In the genomic region with DNA sequence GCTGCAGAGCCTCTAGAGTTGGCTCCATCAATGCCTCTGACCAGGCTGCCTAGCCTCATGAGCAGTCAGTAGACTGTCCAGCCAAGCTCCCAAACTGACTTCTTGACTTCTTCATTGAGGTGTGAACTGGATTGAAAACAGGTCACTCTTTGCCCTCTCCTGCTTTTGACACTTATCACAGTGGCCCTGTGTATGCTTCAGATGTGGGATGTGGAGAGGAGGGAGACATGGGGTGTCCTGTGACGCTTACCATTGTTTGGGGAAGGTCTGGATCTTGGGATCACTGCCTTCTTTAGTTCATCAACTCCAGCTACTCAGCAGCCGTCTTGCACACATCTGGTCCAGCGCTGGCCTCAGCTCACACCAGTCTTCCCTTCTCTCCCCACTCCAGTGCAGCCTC, we compare ENCODE assay signal across 28 mouse cellular contexts.
"Had no signal": no experiment of that assay in that cellular context is flagged by ENCODE, and none has a peak within 500 bp of the region (broad histone marks: within the 10 kb centered on the region; RNA-seq: fewer than 3 reads in every experiment).

No protein-coding gene starts in this region.

- H3K27ac ChIP-seq: limb, embryonic 10.5 days; limb, embryonic 12.5 days; limb, embryonic 13.5 days; limb, embryonic 15.5 days; liver, embryonic 12.5 days; liver, embryonic 13.5 days; liver, embryonic 14.5 days; liver, embryonic 15.5 days; lung, embryonic 15.5 days; macrophage; midbrain, embryonic 10.5 days; midbrain, embryonic 12.5 days; midbrain, embryonic 13.5 days; midbrain, embryonic 15.5 days; neural tube, embryonic 12.5 days had no signal

- DNase-seq: left cerebral cortex, postnatal 4 days; liver; liver, embryonic 13.5 days; liver, postnatal 0 days; lung, adult 18-20 months; lung, adult 2 months; lung, embryonic 14.5 days; lung, postnatal 10 days; lung, postnatal 14 days; lung, postnatal 36 days; lung, postnatal 4 days; midbrain, embryonic 14.5 days had no signal

- H3K4me1 ChIP-seq: limb, embryonic 12.5 days; limb, embryonic 13.5 days; lung, embryonic 15.5 days; neural tube, embryonic 12.5 days had no signal

- H3K27me3 ChIP-seq: limb, embryonic 12.5 days; limb, embryonic 13.5 days; limb, embryonic 15.5 days; liver, embryonic 12.5 days; liver, embryonic 13.5 days; liver, embryonic 15.5 days; lung, embryonic 15.5 days; megakaryocyte, embryonic 14.5 days; midbrain, embryonic 12.5 days; midbrain, embryonic 13.5 days; midbrain, embryonic 15.5 days; neural tube, embryonic 12.5 days had no signal

- H3K9me3 ChIP-seq: limb, embryonic 10.5 days; limb, embryonic 12.5 days; limb, embryonic 13.5 days; limb, embryonic 15.5 days; liver, embryonic 12.5 days; liver, embryonic 13.5 days; liver, embryonic 15.5 days; lung, embryonic 15.5 days; megakaryocyte, embryonic 14.5 days; midbrain, embryonic 10.5 days; midbrain, embryonic 12.5 days; midbrain, embryonic 13.5 days; midbrain, embryonic 15.5 days; neural tube, embryonic 12.5 days had no signal

- H3K4me3 ChIP-seq: limb, embryonic 10.5 days; limb, embryonic 12.5 days; limb, embryonic 13.5 days; limb, embryonic 15.5 days; liver, embryonic 12.5 days; liver, embryonic 13.5 days; liver, embryonic 15.5 days; lung, embryonic 15.5 days; megakaryocyte, embryonic 14.5 days; midbrain, embryonic 10.5 days; midbrain, embryonic 12.5 days; midbrain, embryonic 13.5 days; midbrain, embryonic 15.5 days; myocyte; neural tube, embryonic 12.5 days had no signal

- H3K36me3 ChIP-seq: limb, embryonic 10.5 days; limb, embryonic 12.5 days; limb, embryonic 13.5 days; limb, embryonic 15.5 days; liver, embryonic 12.5 days; liver, embryonic 13.5 days; liver, embryonic 15.5 days; lung, embryonic 15.5 days; midbrain, embryonic 10.5 days; midbrain, embryonic 12.5 days; midbrain, embryonic 13.5 days; midbrain, embryonic 15.5 days; neural tube, embryonic 12.5 days had no signal
